Mouse (Mus musculus) liver, adult 2 months (tissue): ENCODE measurements around the gene Orm3.

Source experiments
- CTCF ChIP-seq: fragments of 200-500 bp; IDR thresholded peaks from 2 replicates; pipeline ENCODE4 v1.5.1; 2011; ENCODE audit warnings: low read depth, low read length, control low read depth
- POLR2A ChIP-seq: fragments of 200-500 bp; IDR thresholded peaks from 2 replicates; pipeline ENCODE4 v1.6.1; 2011; ENCODE audit warnings: low read length, control low read depth; ENCODE audit not compliant: insufficient read depth; ENCODE audit errors: extremely low read depth

DNA sequence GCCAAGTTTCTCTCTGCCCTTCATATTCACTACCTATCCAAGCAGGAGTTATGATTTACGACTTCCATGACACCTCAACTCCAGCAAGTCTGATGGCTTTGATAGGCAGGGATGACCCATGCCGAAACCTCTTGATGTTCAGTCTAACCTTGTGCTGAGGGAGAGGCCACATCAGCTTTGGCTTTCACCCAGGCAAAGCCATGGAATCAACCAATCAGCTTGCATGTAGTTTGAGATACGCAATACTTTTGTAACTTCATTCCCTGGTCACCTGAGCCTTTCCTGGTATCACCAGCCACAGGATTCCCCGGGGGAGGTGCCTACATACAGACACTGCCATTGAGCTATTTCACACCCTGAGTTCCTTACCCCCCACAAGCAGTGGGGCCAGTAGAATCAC lies 9.3 kb upstream of the Orm3 start:
- no peak for TF ChIP-seq POLR2A
- TF ChIP-seq CTCF = no peak
